Mouse (Mus musculus) c-Kit-positive CD71-positive TER-119-negative erythroid progenitor cells, embryonic 14.5 days (primary cell): ENCODE measurements around the gene Ppard.

Source experiments
- DNase-seq: peaks from one replicate; pipeline ENCODE4 v3.0.0-alpha.2; 2013; ENCODE audit warnings: low read depth

Ppard gene

DNA sequence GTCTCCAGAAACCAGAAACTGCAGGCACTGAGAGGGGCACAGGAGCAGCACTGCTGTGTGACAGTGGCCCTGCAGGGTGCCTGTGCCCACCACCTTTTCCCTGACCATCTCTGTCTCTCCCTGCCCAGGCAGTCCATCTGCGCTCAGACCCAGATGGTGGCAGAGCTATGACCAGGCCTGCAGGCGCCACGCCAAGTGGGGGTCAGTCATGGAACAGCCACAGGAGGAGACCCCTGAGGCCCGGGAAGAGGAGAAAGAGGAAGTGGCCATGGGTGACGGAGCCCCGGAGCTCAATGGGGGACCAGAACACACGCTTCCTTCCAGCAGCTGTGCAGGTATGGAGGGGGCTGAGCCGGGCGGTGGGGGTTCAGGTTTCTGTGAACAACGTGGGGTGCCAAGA is 53.6 kb downstream of the Ppard start:
- DNase-seq = no peak

DNA sequence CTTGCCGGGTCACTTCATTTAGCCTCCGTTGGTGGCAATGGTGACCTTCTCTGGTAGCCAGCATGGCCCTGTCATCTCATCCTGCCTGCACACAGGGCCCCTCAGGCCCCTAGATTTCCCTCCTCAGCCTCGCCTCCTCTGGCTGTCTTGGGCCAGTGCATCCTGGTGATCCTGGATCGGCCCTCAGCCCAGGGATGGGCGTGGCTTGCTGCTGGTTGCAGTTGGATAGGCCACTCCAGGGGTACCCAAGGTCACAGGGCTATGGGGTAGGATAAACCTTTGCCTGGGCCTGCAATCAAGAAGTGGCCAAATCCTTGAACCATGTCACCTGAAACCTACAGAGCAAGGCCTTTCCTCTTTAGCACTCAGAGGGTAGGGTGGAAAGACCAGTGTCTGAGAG is 54.5 kb downstream of the Ppard start:
- no peak for DNase-seq

DNA sequence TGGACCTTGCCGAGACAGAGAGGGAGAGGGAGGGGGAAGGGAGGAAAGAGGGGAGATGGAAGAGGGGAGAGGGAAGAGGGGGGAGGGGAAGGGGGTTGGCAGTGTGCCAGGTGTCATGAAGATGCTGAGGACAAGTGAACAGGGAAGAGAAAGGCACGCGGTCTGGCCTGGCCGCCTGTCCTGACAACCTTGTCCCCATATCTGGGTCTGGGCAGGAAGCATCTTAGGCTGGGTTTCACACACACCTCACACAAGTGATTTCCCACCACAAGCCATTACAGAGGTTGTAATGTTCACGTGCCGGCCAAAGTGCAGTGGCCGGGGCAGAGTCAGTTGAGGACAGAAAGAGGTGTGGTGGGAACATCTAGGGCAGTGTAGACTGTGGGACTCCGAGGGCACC is 55.1 kb downstream of the Ppard start:
- no peak for DNase-seq

DNA sequence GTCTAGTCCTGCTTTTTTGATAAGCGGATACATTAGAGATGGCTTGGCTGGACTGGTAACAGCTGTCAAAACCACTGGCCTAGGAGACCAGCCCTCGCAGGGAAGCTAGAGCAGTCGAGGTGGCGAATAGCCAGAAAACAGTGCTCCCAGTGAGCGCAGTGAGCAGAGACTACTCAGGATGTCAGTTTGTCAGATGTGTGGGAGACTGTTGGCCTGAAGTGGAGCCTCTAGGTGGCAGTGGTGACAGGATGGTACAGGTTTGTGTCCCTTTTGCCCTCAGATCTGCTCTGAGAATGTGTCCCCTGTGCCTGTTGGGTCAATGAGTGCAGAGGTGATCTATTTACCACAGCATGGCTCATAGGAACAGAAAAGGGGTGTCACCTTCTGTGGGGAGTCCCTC is 55.5 kb downstream of the Ppard start:
- DNase-seq = no peak

DNA sequence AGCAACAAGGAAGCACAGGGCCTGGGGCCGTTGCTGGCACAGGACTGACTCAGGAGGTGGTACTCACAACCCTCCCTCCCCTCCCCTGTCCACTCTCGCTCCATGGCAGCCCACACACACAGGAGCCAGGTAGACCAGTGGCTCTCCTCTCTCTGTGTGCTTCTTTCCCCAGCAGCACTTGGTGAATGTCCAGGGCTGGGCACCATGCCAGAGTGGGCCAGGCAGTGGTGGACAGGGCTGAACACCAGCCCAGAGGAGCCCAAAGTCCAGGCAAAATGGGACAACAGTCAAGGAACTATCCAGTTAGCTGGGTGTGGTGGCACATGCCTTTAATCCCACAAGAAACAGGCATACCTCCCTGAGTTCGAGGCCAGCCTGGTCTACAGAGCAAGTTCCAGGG is 57.8 kb downstream of the Ppard start:
- no peak for DNase-seq

DNA sequence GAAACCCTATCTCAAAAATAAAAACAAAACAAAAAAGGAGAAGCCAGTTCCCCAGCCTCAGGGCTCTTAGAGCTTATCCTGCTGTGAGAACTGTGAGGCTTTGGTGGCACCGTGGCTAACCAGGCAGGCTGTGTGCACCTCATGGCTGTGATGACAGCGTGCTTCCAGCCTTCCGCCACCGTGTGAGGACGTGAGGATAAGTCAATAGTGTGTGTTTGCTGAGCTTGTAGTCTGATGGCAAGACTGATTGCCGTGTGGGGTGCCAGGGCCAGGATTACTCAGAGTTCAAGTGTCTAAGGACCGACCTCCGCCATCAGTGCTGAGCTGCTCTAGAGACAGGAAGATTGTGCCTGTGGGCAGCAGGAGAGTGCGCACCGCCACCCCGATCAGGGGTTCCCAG is 58.2 kb downstream of the Ppard start:
- no peak for DNase-seq

DNA sequence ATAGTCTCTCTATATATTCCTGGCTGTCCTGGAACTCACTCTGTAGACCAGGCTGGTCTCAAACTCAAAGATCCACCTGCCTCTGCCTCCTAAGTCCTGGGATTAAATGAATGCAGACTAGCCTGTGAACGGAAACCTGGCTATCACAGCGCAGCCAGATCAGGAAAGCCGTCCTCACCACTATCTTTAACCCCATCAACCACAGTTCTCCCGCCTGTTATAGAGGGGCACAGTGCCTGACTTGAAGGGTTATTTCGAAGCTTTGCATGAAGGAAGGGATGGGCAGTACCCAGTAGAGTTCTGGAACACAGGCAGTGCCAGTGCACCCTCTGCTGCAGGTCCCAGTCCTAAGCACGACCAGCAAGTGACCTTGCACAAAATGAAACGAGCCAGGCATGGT is 58.8 kb downstream of the Ppard start:
- DNase-seq = no peak

DNA sequence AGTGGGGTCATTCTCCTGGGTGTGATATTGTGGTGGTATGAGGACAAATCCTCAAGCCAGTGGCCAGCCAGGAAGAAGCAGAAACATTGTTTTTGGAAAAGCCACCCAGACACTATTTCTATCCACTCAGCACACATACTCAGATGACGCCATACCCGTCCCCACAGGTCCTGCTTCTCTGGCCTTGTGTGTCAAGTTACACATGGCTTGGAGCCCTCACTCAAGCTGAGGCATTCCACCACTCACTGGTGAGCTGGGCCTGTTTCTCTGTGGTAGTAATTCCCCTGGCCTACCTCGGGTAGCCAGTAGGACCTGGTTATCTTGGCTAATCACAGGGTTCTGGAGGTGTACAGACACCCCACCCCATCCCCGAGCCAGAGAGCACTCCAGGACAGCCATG is 61.2 kb downstream of the Ppard start:
- no peak for DNase-seq

DNA sequence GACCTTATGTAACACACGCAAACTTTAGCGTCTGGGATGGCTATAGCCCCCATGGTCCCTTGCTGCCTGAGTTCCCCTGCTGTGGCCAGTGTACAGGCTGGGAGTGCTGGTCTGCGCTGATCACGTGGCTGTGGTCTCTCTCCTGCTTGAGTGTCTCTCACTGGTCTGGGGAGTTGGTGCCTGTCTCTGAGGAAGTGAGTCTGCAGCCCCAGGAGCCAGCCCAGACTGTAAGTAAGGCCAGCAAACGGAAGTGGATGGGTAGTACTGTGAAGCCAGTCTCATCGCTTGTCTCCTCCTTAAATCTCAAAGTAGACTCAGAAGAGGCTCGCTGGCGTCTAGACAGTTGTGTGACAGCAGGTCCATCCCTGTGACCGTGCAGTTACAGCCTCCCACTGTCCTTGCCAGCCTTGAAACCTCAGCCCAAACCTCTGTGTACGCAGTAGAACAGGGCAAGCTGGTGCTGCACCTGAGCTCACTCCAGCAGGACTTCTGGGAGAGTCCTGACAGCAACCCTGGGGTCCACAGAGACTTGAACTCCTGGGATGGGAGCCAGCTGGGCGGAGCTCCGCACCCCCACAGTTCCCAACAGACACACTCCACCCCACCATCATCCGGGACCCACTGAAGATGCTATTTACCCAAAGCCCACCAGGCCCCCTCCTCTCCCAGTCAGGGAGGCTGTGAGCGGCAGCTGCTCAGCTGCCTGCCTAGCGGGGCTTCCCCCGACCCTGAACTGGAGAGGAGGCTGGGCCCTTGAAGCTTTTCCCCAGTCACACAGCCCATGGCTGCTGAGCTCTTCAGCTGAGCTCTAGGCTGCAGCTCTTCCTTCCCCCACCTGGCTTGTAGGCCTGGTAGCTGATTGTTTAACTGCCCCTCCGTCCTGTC is 62.2 kb downstream of the Ppard start:
- no peak for DNase-seq

DNA sequence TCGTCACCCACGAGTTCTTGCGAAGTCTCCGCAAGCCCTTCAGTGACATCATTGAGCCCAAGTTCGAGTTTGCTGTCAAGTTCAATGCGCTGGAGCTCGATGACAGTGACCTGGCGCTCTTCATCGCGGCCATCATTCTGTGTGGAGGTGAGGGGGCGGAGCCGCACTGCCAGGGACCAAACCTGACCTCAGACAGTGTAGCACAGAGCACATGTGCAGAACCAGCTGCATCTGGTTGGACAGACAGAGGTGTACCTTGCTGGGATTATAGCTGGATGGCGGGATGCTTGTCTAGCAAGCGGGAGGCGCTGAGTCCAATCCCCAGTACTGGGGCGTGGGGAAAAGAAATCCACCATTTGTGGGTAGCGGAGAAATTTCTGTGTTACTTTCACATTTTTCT is 66.4 kb downstream of the Ppard start:
- DNase-seq = no peak

DNA sequence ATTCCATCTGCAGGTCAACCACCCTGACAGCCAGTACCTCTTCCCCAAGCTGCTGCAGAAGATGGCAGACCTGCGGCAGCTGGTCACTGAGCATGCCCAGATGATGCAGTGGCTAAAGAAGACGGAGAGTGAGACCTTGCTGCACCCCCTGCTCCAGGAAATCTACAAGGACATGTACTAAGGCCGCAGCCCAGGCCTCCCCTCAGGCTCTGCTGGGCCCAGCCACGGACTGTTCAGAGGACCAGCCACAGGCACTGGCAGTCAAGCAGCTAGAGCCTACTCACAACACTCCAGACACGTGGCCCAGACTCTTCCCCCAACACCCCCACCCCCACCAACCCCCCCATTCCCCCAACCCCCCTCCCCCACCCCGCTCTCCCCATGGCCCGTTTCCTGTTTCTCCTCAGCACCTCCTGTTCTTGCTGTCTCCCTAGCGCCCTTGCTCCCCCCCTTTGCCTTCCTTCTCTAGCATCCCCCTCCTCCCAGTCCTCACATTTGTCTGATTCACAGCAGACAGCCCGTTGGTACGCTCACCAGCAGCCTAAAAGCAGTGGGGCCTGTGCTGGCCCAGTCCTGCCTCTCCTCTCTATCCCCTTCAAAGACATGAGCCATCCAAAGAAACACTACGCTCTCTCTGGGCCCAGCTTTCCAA is 67.3 kb downstream of the Ppard start:
- no peak for DNase-seq

DNA sequence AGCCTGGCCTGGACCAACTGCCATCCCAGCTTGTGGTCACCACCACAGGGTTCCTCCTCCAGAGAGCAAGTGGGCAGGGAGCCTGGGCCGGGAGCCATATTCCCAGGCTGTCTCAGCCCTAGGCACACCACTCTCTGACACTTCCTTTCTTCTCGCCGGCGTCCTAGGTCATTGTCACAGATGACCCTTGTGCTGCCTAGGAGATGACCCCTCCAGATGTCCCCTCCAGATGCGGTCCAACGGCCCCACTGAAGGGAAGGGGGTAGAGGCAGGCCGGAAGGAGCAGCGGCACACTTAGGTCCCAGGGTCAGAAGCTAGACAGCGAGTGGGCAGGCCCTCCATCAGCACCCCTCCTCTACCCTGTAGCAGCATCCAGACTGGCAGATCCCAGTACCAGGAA is 67.8 kb downstream of the Ppard start:
- no peak for DNase-seq

DNA sequence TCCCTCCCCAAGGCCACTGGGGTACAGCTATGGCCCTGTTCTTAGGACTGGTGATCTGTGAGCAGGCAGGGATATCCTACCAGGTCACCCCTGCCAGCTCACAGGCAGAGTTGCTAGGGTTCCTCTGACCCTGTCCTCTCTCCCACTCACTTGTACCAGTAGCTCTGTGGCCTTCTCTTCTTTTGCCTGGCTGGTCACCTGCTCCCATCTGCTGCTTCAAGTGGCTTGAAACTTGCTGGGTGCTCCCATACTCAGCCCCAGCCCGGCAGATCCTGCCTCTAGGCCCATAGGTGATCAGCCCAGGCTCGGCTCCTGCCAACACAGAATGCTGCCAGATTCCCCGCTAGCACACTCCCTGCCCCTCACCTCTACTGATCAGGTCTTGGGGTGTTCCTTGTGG is 68.3 kb downstream of the Ppard start:
- DNase-seq = no peak

DNA sequence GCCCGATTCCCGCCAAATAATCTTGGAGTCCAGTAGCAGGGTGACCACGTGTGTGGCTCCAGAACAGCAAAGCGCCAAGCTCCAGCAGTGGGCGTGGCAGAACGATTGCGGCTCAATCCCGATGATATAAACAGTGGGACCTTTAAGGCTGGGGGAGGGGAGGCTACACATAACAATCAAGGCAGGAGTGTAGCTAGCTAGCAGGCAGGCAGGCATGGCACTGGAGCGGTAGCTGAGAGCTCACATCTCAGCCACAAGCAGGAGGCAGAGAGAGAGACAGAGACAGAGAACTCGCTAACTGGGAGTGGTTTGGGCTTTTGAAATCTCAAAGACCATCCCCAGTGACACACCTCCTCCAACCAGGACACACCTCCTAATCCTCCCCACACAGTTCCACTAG is 72.7 kb downstream of the Ppard start:
- no peak for DNase-seq

DNA sequence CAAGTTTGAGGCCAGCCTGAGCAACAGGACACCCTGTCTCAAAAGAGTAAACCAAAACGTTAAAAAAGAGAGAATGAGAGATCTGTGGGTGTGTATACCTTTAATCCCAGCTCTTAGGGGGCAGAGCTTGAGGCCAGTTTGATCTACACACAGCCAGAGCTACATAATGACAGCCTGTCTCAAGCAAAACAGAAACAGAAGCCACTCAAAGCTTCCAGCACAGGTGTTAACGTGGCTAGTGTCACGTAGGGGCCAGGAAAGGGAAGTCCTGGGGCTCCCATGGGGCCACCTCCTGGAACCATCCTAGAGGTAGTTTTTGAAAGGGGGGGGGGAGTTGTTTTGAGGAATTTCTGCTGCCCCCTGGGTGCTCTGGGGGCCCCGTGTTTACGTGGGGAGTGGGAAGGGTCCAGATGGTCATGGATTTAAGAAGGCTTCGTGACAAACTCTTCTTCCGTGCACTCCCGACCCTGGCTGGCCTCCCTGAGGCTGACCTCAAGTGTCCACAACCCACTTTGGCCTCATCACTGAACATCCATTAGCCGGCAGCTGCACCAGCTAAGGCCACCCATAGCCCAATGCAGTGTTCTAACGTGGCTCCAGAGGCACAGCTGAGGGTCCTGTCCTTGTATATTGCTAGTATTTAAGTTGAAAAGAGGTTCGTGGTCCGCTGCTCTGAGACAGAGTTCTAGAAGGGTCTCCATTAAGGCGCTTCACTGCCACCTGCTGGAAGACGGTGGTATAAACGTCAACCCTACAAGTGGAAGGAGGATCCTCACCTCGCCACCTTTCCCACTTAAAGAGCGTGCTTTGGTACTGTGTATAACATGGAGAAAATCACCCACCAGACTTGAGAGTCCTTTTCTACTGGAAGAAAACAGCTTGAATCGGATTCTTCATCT is 76.0 kb downstream of the Ppard start:
- peak; percentile 87 for DNase-seq

DNA sequence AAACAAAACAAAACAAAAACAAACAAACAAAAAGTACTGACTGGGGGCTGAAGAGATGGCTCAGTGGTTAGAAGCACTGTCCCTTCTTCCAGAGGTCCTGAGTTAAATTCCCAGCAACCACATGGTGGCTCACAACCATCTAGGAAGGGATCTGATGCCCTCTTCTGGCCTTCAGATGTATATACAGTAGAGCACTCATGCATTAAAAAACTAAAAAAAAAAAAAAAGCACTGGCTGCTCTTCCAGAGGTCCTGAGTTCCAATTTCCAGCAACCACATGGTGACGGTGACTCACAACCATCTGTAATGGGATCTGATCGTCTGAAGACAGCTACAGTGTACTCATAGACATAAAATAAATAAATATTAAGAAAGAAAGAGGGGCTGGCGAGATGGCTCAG is 78.3 kb downstream of the Ppard start:
- DNase-seq = no peak

DNA sequence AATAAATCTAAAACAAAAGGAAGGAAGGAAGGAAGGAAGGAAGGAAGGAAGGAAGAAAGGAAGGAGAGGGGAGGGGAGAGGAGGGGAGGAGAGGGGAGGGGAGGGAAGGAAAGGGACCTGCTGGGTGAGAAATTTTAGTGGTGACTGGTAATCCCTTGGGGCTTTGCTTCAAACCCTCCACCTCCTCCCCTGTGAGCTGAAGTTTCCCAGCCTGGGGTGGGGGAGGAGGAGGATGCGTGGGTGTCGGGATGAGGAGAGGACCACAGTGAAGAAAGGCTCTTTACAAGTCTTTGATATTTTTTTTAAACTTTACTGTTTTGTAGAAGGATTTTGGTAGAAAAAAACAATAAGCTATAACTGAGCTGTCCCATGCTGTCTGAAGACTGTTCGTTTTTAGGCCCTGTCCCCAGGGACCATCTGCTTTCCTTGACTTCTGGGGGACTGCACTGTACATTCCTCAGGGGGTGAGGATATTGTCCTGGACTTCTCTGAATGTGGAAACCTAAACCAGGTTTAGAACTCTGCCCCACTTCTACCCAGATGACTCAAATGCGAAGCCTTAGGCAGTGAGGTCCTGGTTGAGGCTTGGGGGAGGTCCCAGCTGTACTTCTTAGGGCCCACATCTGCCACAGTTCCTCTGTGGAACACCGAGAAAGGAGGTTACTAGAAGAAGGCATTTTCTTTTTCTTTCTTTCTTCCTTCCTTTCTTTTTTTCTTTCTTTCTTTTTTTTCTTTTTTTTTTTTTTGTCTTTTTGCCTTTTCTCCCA is 79.0 kb downstream of the Ppard start:
- DNase-seq = no peak

DNA sequence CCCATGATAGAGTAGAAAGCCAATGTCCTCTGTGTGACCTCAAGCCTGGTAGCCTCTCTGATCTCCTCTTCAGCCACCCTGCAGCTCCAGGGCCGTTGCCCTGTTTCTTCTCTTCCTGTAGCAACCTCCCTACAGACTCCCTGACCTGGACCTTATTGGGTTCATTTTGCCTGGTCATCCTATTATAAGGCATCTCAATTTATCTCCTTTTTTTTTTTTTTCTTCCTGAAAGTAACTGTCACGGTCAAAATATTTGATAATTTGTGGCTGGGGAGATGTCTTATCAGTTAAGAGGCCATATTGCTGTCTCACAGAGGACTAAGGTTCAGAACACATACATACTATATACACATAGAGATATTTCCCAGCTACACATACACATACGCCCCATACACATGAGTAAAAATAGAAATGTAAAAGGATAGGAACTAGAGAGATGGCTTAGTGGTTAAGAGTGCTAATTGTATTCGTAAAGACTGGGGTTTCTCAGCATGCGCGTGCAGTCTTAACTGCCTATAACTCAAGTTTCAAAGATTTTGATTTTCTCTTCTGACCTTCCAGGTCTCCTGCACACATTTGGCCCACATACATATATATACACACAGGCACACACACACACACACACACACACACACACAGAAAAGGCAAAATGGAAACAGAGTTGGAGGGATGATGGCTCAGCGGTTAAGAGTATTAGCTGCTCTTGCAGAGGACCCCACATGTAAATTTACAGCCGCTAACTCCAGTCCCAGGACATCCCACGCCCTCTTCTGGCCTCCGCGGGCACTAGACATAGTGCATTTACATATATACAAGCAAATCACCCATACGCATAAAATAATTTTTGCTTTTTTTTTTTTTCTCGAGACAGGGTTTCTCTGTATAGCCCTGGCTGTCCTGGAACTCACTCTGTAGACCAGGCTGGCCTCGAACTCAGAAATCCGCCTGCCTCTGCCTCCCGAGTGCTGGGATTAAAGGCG is 80.0 kb downstream of the Ppard start:
- no peak for DNase-seq

DNA sequence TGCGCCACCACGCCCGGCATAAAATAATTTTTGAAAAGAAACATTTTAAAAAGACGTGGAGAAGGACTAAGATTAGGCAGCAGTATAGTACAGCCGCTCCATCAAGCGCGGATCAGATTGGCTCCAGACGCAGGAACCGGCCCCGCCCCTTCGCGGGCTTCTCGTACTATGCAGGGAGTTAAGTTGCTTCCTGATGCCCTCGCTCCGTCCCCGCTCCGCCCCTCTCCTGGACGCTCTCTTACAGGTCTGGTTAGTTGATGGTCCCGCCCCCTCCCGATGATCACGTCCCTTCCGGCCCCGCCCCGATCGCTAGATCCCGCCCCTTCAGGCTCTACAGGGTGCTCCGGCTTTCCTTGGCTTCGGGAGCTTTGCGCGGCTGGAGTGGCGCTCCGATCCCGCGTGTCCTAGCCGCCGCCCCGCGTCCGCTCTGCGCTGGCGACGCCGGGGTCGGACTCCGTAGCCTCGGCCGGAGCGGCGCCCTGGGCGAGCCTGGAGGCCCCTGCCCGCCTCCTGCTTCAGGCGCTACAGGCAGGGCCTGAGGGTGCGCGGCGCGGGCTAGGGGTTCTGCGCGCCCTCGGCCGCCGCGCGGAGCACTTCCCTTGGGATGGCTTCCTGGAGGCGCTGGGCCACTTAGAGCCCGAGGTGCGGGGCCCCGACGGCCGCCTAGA is 80.8 kb downstream of the Ppard start, which contains the start of gene Fance:
Gene Fance, plus strand, starts transcription at position 308 of the 668 bp plus-strand sequence.
- DNase-seq = peak; percentile 100

DNA sequence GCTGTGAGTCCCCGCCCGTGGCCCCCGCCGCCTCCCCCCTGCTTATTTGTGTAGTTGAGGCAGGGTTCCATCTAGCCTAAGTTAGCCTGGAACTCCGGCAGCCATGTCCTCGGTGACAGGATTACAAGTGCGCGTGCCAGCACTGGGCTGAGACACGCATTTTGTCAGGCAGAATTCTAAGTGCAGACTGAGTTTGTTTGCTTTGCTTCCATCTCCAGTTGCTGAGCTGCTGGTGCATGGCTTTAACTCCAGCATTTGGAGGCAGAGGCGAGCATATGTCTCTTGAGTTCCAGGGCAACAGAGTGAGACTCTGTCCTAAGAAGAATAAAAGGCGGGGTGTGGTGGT is 81.4 kb downstream of the Ppard start:
- DNase-seq = no peak
